Mouse (Mus musculus) liver, adult 2 months (tissue): ENCODE data around the gene Arhgap35. TPM values are rescaled to one million over a fixed set of nuclear protein-coding genes. Genes with fewer than 3 reads are reported as not detected.

Source experiments
- DNase-seq: peaks from one replicate; pipeline ENCODE4 v3.0.0-alpha.2; 2011; ENCODE audit warnings: low read depth, low spot score; ENCODE audit errors: extremely low read depth
- H3K27ac ChIP-seq: fragments of 200-500 bp; replicated peaks from 2 replicates; pipeline ENCODE4 v1.5.1; 2012; ENCODE audit warnings: low read depth, mild to moderate bottlenecking, control low read depth, inconsistent platforms, low read length; ENCODE audit not compliant: insufficient read depth
- H3K27me3 ChIP-seq: fragments of 200-500 bp; 2 replicates; pipeline ENCODE4 v1.6.1; 2012; ENCODE audit warnings: mild to moderate bottlenecking, moderate library complexity, low read length, inconsistent platforms; ENCODE audit not compliant: control insufficient read depth, insufficient read depth
- H3K36me3 ChIP-seq: fragments of 200-500 bp; 2 replicates; pipeline ENCODE4 v1.6.1; 2012; ENCODE audit warnings: low read length, inconsistent platforms; ENCODE audit not compliant: control insufficient read depth, insufficient read depth
- H3K4me1 ChIP-seq: fragments of 200-500 bp; 2 replicates; pipeline ENCODE4 v1.6.1; 2011; ENCODE audit warnings: low read length; ENCODE audit not compliant: control insufficient read depth, insufficient read depth
- H3K4me3 ChIP-seq: fragments of 200-500 bp; 2 replicates; pipeline ENCODE4 v1.5.1; 2011; ENCODE audit warnings: low read depth, mild to moderate bottlenecking, control low read depth, low read length, moderate library complexity; ENCODE audit not compliant: insufficient read depth
- H3K79me2 ChIP-seq: fragments of 200-500 bp; 2 replicates; pipeline ENCODE4 v1.6.1; 2012; ENCODE audit warnings: inconsistent platforms, mild to moderate bottlenecking, low read length, moderate library complexity; ENCODE audit not compliant: control insufficient read depth, insufficient read depth
- H3K9ac ChIP-seq: fragments of 200-500 bp; 2 replicates; pipeline ENCODE4 v1.6.1; 2012; ENCODE audit warnings: low read depth, mild to moderate bottlenecking, control low read depth, inconsistent platforms, low read length
- CTCF ChIP-seq: fragments of 200-500 bp; IDR thresholded peaks from 2 replicates; pipeline ENCODE4 v1.5.1; 2011; ENCODE audit warnings: low read depth, low read length, control low read depth
- POLR2A ChIP-seq: fragments of 200-500 bp; IDR thresholded peaks from 2 replicates; pipeline ENCODE4 v1.6.1; 2011; ENCODE audit warnings: low read length, control low read depth; ENCODE audit not compliant: insufficient read depth; ENCODE audit errors: extremely low read depth
- WGBS: fragments of 180-500 bp; shearing (Covaris S2); methylation state at CpG from one replicate; pipeline ENCODE4 v1.1.7; 2018; 5-methylcytosine and 5-hydroxymethylcytosine counted together
- polyA plus RNA-seq: library from polyadenylated mRNA; depleted of rRNA; stranded (reverse); fragments of >200 nt; gene quantifications from 2 replicates; pipeline ENCODE4 v1.2.3, GENCODE M21; 2012
- total RNA-seq: library from RNA; depleted of rRNA; stranded (reverse); fragments of >200 nt; gene quantifications from 2 replicates; pipeline ENCODE4 v1.2.3, GENCODE M21; 2014

Gene Arhgap35
- total and polyA plus RNA-seq, 2 experiments = 22.2 to 30.4 TPM

DNA sequence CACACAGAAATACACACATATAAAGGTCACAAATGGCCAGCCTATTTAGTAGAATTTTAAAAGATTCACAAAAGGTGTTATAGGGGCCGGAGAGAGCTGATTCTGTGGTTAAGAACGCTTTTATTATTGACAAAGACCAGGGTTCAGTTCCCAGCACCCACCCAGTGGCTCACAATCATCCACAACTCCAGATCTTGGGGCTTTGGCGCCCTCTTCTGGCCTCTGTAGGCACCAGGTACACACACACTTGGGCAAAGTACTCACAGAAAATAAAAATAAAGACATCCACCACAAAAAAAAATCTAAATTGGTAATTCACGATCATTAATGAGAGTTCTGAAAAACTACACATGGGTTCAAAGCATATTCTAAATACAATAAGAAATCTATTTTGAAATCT lies 17.1 kb upstream of the Arhgap35 start:
- WGBS = 78% methylated on average over 4 of the region's 4 CpGs
- Histone ChIP-seq H3K79me2 (no peaks in the 10 kb centered on the region), H3K4me3 (no peak overlapping the region), H3K27ac (no peak overlapping the region), H3K4me1 (no peaks in the 10 kb centered on the region), H3K9ac (no peak overlapping the region), H3K36me3 (no peaks in the 10 kb centered on the region), H3K27me3 (no peaks in the 10 kb centered on the region)
- no peak for DNase-seq
- TF ChIP-seq CTCF = no peak
- no peak for TF ChIP-seq POLR2A

- DNase-seq = no peak
- Histone ChIP-seq H3K4me1 (no peaks in the 10 kb centered on the region), H3K4me3 (no peak overlapping the region), H3K9ac (no peak overlapping the region), H3K27ac (no peak overlapping the region), H3K27me3 (no peaks in the 10 kb centered on the region), H3K79me2 (no peaks in the 10 kb centered on the region), H3K36me3 (no peaks in the 10 kb centered on the region)
- WGBS = 81% methylated on average over 4 of the region's 4 CpGs
- TF ChIP-seq POLR2A = no peak
- TF ChIP-seq CTCF = no peak
Measured at GRCm38 (mm10) chr7:16631025-16631424, 16.2 kb upstream of the Arhgap35 start.

DNA sequence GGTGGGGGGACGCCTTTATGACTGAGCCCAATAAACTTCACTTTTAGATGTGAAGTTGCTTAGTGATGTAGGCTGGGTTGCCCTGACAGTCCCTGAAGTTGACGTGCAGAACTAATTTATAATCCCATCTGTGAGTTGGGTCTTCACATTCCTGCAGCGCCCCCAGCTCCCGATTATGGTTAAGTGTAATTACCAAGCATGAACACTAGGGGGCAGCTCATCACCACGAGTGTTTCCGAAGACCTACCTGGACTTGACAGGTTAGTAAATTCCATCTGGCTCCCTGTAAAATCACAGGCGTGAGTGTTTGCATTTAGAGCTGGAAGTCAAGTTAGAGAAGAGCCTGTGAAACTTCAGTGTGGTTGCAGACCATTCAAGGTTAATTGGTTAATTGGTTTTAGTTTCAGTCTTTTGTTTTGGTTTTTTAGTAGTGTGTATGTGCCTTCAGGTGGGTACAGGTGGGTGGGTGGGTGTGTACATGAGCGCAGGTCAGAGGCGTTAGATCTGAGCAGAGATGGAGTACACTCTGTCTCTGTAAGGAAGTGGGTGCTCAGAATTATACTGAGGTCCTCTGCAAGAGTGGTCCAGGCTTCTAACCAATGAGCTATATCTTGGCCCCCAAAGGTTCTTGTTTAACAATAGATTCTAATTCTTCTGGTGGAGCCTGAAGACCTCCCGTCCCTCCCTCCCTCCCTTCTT lies 15.0 kb upstream of the Arhgap35 start:
- peak; percentile 40 for DNase-seq
- H3K36me3 ChIP-seq = no peaks in the 10 kb centered on the region
- no peak overlapping the region for H3K4me3 ChIP-seq
- H3K79me2 ChIP-seq = no peaks in the 10 kb centered on the region
- H3K27me3 ChIP-seq = no peaks in the 10 kb centered on the region
- no peak overlapping the region for H3K27ac ChIP-seq
- no peak overlapping the region for H3K9ac ChIP-seq
- H3K4me1 ChIP-seq = no peaks in the 10 kb centered on the region
- 18% methylated on average over 10 of the region's 10 CpGs for WGBS
- TF ChIP-seq CTCF (peak; percentile 53), POLR2A (no peak)

DNA sequence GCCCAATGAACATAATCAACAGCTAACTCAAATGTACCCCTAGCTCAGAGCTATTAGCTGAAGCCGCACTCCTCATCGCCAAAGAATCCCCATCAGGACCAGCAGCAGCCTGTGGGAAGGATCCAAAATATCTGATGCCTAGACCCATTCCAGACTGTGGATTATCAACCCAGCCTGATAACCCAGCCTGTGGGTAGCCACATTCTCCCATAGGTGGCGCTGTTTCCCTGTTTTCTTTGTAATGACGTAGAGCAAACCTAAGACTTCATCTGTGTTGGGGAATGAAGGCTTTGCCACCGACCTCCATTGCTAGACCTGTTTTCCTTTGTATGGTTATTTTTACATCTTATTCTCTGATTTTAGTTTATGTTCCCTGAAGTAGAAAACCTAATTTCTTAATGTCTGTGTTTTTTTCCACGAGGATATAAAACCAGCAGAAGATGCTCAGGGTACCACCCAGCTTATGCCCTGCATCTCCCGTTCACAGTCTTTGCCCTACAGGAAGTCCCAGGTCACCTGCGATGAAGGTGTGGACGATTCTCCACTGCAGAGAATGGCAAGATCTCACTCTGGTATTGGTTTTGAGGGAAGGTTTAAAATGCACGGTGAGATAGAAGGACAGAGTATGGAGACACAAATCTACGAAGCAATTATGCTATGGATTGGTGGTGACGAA lies 13.4 kb upstream of the Arhgap35 start:
- no peak for TF ChIP-seq POLR2A
- TF ChIP-seq CTCF = peak; percentile 64; the same call in 1 of the 2 replicates
- WGBS = 35% methylated on average over 12 of the region's 12 CpGs

DNA sequence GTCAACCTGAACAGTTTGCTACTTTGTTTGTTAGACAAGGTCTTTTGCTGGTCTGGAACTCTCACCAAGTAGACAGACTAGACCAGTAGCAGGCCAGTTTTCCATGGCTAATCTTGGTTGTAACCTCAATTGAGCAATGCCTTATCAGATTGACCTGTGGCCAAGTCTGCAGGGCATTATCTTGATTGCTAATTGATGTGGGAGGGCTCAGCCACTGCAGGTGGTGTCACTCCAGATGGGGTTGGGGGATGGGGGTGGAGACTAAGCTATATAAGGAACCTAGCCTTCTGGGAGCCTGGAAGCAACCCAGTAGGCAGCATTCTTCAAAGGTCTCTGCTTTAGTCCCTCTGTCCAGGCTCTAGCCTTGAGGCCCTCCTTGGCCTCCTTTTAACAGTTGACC lies 8.9 kb upstream of the Arhgap35 start:
- Histone ChIP-seq H3K27ac (no peak overlapping the region), H3K9ac (no peak overlapping the region), H3K79me2 (no peaks in the 10 kb centered on the region), H3K36me3 (no peaks in the 10 kb centered on the region), H3K27me3 (no peaks in the 10 kb centered on the region), H3K4me3 (no peak overlapping the region), H3K4me1 (no peaks in the 10 kb centered on the region)
- DNase-seq = peak; percentile 48
- no peak for TF ChIP-seq POLR2A
- TF ChIP-seq CTCF = no peak

More for the DNA sequence above, 13.4 kb upstream of the Arhgap35 start:
- DNase-seq = peak; percentile 39
- no peak overlapping the region for H3K4me3 ChIP-seq
- H3K36me3 ChIP-seq = no peaks in the 10 kb centered on the region
- no peaks in the 10 kb centered on the region for H3K79me2 ChIP-seq
- no peaks in the 10 kb centered on the region for H3K27me3 ChIP-seq
- no peaks in the 10 kb centered on the region for H3K4me1 ChIP-seq
- H3K27ac ChIP-seq = no peak overlapping the region
- H3K9ac ChIP-seq = no peak overlapping the region

GRCm38 (mm10) chr7:16623131-16623530 lies 8.3 kb upstream of the Arhgap35 start:
- WGBS = 55% methylated on average over 4 of the region's 4 CpGs
- H3K4me1 ChIP-seq = no peaks in the 10 kb centered on the region; the same call in none of the 2 replicates
- H3K79me2 ChIP-seq = no peaks in the 10 kb centered on the region
- H3K9ac ChIP-seq = no peak overlapping the region
- no peak overlapping the region for H3K4me3 ChIP-seq
- H3K36me3 ChIP-seq = no peaks in the 10 kb centered on the region
- H3K27me3 ChIP-seq = no peaks in the 10 kb centered on the region
- TF ChIP-seq POLR2A = no peak
- no peak overlapping the region for H3K27ac ChIP-seq
- DNase-seq = no peak
